Mouse (Mus musculus): ENCODE measurements at regions not wholly inside any gene's neighbourhood (a gene's known extent, or its start where the extent isn't known, plus 50 kb on each side); places are given as distances from the start of the nearest gene placed in this dataset.

DNA sequence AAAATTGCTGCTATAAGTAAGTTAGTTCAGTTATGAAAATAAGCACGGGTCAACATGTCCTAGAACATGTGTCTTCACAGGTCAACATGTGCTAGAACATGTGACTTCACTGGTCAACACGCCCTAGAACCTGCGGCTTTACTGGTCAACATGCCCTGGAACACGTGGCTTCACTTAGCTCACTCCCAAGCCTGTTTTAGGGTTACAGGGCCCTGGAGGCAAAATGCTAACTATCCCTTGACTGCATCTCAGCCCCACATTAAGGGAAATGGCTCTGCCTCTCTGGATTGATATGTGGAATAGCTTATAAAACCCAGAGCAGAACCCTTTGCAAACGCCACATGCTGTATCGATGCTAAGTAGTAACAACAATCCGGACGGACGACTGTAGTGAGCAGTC, 67.8 kb downstream of the Nkx6-1 start:
- no peak for DNase-seq

DNA sequence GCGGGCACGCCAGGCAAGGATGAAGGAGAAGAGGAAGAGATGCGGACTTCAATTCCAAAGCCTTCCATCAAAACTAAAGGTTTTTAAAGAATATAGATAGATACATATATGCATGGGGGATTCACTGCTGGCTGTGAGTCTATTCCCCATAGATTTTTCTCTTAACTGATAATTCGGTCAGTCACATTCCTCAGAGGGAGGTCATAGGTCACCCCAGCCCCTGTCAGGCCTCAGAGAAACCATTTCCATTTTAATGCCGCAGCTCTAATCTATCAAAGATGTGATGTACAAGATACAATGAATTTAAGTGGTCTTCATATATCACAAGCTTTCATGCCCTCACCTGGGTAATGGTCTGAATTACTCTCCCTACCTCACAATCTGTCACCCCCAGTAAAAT, 73.6 kb downstream of the Nkx6-1 start:
- no peak for DNase-seq

DNA sequence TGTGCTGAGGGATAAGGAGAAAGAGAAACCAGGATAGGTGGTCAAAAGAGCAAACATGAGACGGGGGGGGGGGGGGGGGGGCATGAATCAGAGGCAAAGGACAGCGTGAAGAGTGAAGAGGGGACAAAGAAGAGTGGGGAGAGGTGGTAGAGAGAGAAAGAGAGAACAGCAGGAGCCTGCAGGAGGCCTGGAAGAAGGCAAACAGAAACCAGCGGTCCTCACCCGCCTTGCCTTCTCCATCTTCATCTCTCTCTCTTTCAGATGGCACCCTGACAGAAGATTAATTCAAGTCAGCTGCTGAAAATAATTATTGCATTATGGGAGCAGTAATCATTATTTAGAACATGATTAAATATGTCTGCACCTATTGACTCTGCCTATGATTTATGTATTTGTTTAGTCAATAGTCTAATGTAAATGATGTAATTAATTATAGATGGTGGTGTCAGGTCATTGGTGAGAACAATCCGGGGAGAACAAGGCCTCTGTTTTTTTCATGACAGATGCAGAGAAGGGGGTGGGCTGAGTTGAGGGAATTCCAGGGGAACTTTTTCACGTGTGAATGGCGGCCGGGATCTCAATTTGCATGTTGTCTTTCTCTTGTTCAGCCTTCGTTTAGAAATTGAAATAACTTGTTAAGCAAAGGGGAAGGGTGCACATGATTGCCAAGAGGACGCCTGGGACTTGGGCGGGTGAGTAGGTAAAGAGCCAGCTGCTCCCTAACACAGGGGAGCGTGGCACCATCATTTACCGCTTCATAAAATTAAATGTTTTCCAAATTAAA, 74.3 kb downstream of the Nkx6-1 start:
- no peak for DNase-seq

DNA sequence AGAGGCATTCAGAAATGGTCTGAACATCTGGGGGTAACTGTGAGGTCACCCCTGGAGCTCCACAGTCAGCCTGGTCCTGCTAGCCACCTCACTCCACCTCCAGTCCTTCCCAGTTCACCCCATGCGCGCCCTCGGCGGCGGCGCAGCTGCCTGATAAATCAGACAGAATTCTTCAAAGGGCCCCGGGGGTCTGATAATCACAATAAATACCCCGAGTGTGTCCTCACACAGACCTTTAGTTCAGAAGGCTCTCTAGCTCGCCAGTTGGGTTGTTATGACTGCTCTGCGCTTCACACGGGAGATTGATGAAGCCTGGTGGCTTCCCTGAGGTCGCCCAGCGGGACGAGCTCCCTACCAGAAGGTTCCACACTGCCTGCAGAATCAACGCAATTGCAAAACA, 91.8 kb downstream of the Nkx6-1 start:
- DNase-seq, result no peak

DNA sequence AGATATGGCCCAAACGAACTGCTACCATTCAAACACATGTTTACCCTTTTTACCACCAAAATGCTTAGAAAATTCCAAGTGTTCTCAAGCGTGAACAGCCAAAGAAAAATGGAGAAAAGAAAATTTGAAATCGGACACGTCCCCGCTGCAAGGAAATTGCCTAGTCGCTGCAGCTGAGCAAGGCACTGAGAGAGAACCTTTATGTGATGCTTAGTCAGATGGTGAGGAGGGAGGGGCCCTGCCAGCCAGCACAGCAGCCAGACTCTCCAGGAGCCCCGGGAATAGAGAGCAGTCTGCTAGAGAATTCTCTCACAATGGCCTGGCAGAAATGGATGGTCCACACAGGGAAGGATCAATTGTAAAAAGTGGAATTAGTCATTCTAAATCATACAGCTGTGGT, 99.0 kb downstream of the Nkx6-1 start:
- DNase-seq, result no peak

DNA sequence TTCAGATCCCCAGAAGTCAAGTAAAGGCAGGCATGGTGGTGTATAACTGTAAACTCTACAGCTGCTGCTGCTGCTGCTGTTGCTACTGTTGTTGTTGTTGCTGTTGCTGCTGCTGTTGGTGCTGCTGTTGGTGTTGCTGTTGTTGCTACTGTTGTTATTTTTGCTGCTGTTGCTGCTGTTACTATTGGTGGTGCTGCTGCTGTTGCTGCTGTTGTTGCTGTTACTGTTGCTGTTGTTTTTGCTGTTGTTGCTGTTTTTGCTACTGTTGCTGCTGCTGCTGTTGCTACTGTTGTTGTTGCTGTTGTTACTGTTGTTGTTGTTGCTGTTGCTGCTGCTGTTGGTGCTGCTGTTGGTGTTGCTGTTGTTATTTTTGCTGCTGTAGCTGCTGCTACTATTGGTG, 104.4 kb downstream of the Nkx6-1 start:
- DNase-seq, result no peak

DNA sequence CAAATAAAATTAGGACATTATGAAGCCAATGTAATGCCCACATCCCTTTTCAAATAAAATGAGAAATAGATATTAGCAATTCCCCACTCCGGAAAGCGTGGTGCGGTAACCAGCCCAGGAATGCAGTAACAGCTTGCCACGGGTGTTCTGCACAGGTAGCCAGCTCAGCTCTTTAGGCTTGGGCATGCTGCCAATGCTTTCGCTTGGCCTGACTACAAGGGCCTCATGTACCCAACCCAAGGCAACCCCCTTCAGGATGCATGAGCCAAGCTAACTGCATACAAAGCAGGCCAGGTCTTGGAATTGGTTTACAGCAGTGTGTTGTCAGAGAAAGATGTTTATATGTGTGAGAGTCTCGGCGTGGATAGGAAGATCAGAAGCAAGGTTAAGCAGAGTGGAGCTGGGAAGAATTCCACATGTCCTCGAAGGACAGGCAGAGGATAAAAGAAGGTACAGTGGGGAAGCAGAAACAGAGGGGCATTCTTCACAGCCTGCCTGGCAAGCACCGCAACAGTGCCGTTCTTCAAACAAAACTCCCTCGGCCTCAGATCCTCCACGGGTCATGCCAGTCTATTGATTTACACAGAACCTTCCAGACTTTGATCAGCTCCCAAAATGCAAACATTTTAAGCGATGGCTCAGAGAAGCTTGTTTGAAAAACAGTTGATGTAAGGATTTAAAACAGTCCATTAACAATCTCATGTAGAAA, 106.4 kb downstream of the Nkx6-1 start:
- peak; percentile 78 for DNase-seq

DNA sequence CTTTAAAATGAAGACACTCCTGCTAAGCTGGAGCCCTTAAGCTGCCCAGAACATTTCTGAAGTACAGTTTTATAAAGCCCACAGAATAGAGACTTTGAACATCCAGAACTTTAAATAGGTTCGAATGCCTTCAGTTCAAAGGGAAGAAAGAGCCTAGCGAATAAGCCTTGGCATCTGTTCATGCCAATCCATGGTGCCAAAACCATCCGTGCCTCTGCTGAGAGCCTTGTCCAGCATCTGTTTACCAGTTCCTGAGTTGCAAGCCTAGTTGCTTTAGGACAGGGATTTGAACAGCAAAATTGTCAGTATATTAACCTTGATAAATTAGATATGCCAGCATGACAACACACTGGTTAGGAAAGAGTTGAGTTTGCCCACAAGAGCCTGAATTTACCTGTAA, 107.6 kb downstream of the Nkx6-1 start:
- DNase-seq, result no peak

DNA sequence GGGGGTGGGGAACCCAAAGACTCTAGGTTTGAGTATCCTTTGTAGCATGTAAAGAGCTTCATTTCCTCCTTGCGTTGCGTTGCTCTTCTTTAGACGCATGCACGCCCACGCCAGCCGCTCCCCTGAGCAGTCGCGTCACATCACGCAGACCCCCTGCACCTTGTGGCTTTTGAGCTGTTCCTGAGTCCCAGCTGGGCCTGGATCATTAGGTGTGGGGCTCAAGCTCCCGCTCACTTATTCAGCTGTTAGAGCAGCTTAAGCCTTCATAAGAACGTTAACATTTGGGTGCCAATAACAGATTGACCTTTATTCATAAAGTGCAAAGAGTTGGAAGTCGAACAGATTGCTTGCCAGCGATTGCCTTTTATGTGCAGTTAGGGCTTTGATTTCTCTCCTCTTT, 121.5 kb downstream of the Nkx6-1 start:
- DNase-seq, result no peak

DNA sequence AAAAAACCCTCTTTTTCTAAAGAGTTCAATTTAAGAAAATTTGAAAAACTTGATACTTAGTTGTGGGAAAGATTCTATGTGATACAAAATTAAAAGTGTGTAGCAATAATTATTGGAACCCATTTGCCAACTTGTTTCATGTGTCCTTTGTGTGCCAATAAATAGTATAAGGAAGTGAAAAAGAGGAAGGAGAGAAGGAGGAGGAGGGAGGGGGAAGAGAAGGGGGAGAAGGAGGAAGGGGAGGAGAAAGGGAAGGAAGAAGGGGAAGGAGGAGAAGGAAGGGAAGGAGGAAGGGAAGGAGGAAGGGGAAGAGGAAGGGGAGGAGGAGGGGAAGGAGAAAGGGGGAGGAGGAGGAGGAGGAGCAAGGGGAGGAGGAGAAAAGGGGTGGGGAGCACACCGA, 125.0 kb downstream of the Nkx6-1 start:
- DNase-seq, result no peak

DNA sequence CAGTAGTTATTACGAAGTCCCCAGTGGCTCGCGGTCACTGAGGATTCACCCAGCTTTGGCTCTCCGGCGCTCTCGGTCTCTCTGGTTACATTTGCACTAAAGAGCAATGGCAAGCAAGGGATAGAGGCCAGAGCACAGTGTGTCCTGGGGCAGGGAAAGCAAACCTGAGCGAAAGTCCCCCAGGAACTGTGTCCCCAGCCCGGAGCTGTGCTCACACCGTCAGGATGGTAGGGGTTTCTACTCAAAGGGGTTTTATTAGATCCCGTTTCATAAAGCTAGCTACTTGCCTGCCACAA, 125.6 kb downstream of the Nkx6-1 start:
- DNase-seq, result no peak

DNA sequence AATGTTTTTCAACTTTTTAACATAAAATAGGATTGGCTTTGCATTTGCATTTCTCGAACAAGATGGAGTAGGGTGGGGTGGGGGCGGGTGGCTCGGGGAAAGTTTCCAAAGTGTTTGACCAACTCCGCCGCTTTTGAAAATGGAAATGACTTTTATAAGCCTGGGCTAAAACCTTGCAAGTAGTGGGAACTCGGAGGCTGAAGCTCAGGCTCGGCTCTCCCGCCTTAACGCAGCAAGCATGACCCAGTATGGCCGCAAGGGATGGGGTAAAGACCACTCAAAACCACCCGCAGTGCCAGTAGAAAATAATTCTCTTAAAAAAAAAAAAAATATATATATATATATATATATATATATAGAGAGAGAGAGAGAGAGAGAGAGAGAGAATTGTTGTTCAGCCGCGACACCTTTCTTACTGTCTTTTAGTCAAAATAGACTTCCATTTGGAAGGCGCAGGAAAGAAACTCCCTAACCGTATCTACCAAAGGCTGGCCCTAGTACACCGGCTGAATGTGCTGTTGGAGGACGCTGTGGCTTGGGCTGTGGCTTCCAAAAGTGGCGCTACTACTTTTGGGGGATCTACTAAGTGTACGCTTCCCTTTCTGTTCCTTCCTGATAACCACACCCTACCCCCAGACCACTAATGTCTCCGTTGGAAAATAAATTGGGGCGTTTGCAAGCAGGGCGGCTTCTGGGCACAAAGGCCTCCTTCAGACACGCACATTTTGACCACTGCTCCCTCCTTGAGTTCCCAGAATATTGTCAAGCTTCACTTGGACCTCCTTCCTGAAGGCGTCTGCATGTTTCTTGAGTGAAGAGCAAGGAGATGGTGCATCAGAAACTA, 126.2 kb downstream of the Nkx6-1 start:
- no peak for DNase-seq

DNA sequence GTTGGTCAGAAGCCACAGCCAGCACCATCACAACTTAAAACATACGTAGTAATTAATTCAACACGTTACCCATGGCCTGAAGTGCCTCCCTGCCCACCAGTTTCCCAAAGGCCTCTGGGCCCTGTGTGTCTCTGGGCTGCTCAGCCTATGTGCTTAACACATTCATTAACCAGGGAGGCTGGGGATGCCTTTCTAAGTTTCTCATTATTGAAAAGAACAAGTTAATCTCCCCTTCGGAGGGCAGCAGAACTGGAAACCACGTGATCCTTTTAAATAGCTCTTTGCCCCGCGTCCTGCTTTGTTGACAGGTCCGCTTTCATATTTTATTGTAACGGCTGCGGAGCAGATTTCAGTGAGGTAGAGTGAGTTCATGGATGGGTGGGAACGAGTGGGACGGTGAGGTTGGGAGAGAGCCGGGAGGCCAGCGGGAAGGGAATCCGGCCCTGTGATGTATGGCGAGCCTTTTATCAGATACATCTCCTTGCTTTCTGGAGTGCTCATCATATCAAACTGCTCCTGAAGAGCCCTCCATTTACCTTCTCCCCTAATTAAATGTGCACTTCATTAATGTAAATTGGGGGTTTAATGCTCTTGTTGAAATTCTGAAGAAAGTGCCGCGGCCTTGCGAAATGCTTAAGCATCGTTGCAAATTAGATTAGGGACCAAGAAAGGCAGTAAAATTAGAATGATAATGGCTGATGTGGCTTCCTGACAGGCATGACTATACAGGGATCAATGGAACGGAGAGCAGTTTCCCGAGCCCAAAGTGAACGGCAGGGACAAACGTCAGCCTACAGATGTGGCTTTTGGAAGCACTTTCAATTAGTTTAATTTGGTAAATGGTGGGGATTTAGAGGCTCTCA, 127.0 kb downstream of the Nkx6-1 start:
- DNase-seq, result peak; percentile 3

DNA sequence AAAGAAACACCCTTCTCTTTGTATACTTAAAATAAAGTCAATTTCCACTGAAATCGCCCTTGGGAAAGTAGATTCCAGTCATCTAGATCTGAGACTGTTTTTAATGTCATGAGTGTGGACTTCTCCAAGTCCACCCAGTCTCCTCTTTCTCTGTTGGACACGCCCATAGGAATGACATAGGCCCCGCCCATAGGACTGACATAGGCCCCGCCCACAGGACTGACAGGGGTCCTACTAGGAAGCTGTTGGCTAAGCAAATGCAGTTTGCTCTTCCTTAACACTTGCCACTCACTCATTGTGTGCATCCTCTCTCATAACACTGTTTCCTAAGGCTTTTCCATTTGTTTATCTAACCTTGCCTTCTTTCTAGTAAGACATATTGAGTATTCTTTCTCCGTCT, 129.3 kb downstream of the Nkx6-1 start:
- DNase-seq, result no peak

DNA sequence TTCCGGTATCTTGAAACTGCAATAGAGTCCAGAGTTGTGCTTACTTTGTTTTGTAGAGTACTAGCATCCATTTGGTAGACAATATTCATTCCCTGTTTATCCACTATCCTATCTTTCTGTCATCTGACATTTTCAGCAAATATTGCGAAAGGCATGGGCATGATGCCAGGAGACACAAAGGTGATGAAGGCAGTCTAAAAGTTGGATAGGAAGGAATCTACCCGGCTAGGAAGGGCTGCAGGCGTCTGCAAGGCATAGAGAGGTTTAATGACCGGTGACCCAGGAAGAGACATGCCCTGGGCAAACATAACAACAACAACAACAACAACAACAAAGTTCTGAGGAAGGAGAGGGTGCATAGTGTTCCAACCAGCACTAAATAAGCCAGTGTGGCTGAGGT, 139.4 kb downstream of the Nkx6-1 start:
- DNase-seq, result peak; percentile 39

DNA sequence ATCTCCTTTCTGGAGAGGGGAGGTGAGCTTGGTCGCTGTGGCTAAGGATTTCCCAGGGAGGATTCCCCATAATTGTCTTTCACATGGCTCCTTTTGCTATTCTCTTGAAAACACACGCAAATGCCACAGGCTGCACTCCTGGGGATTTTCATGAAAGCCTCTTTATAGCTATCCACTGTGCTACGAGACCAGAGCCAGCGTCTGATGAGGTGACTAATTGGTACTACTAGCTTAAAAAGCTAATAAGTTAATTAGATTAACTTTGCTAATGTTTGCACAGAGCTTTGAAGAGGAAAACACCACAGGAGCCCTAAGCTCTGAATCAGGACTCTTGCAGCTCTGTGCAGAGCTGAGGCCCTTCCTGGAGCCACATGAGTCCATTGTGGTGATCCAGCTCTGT, 140.1 kb downstream of the Nkx6-1 start:
- no peak for DNase-seq

DNA sequence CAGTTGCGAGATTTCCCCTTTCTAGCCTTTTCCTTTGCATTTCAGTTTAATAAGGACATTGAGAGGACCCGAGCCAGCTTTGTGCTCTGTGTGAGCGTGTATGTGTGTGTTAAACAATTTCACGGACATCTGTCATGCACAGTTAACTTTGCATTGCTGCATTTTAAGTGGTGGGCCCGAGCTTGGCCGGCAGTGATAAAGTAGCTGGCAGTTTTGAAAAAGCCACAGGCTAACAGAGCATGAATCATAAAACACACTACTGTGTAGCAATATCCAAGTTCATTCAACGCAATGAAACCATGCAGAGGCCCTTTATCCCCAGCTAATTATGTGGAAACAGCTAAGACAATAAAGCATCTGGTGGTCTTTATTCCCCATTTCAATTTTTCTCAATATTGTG, 140.9 kb downstream of the Nkx6-1 start:
- DNase-seq, result peak; percentile 15

DNA sequence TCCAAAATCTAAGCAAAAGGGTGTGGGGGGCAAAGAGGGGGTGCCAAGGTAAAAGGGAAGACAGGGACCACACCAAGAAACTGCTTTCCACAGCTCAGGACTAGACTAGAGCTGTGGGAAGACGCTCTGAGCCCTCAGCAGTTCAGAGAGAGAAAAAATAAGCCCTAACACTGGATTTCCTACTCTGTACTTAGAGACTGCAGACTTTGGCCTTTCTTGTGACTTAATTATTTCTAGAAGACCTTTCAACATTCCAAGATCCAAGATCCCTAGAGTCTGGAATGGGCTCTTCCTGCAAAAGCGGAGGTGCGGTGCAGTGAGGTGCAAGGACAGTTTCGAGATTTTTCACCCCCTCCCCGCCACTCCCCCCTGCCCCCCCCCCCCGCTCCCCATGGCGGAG, 141.3 kb downstream of the Nkx6-1 start:
- DNase-seq, result peak; percentile 2

DNA sequence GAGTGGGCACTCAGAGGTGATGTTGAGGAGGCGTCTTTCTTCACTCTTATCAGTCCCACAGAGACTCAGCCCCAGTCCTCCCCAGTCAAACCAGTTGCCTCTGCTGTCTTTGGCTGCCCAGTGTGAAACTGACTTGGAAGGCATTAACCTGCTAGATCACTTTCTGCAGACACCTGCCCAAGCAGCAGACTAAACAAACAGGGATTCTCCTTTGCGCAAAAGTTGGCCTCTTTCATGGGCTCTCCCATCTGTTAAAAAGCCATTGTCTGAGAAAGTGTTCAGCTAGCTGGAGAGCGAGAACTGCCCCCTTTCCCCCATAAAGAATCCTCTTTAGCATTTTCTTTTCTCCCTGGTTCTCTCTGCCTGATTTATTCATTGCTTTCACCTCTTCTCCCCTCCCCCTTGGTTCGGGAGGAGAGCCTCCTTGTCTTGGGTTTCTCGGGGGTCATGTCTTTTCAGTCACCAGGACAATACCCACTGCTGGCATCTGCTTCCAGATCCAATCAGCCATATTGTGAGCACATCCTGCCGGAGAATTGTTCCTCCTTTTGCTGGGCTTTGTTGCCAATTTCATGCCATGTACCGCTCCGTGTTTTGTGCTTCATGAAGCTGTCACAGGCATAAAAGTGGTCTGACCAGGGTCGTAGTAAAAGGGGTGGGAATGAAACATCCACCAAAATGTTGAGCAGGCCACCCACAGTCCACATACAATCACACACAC, 143.7 kb downstream of the Nkx6-1 start:
- DNase-seq, result no peak

DNA sequence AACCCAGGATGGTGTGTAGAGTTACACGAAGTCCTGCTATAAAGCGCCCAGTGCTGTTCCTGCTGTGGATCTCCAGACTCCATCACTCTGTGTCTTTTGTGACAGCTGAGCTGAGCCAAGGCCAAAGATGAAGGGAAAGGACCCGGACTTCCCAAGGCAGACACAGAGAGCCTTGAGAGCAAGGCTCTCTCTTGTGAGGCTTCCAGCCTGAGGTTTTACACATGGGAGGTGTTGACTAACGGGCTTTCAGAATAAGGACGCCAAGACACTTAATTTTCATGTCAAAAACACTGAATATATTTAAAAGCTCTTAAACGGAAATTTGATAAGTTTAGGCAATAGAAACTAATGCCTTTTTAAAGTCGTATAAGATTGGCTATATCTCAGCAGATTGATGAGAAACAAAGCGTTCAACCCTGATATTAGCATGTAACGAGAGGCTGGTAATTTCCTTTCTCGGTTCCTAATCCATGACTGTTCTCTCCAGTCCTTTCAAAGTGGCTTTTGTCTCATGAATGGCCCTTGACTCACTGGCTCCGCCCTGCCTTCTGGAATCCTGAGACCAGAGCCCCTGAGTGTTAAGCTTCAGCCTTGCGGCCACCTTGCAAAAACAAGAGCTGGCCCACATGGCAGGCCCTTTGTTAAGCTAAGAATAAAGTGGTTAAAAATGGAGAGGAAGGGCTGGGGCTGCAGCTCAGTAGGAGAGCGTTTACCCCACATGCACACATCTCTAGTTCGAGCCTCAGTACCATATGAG, 145.8 kb downstream of the Nkx6-1 start:
- no peak for DNase-seq

DNA sequence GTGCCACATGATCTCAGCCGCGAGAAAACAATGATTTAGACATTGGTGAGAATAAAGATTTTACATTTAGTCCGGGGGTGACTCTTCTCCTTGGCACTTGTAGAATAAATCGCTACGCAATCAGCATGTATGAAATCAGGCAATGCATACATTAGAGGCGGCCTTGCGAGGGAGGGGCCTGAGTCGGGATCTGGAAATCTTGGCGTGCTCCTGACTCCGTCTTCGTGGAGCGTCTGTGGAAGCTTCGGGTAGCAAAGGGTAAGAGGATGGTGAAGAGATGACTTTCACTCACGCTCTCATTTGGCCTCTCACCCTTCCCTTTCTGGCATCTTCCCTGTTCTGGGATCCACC, 167.1 kb downstream of the Nkx6-1 start:
- DNase-seq, result no peak
